Mouse (Mus musculus) layer of hippocampus, adult 18-20 months (tissue): ENCODE measurements around the gene Mzf1. TPM values are rescaled to one million over a fixed set of nuclear protein-coding genes. Genes with fewer than 3 reads are reported as not detected.

Experiments used
- DNase-seq, 2 experiments: peaks; one replicate each; pipeline ENCODE4 v3.0.0; 2022; ENCODE audit warnings: low spot score in 2 of 2
- total RNA-seq, 2 experiments: library from RNA; stranded (reverse); gene quantifications; 2 replicates each; pipeline ENCODE4 v1.2.3; 2021

The Mzf1 gene
- total RNA-seq, 2 experiments from 2014 or later: 11.9 to 13.1 TPM

- DNase-seq: no peak
These were observed 48.6 kb downstream of the Mzf1 start for GRCm38 (mm10) chr7:13006011-13006410.

- DNase-seq: no peak
These were observed 51.2 kb downstream of the Mzf1 start for GRCm38 (mm10) chr7:13003380-13003779.

GRCm38 (mm10) chr7:13001584-13001983 lies 53.0 kb downstream of the Mzf1 start:
- DNase-seq: no peak

GRCm38 (mm10) chr7:12998851-12999250 lies 55.7 kb downstream of the Mzf1 start, which contains the start of gene Trim28:
Gene Trim28 (plus strand): TSS chr7:12999114.
- DNase-seq: no peak

GRCm38 (mm10) chr7:12998053-12998452 lies 56.5 kb downstream of the Mzf1 start, which contains the start of gene Slc27a5:
Gene Slc27a5 (minus strand): TSS chr7:12998192.
- no peak for DNase-seq

GRCm38 (mm10) chr7:12997230-12997629 lies 57.3 kb downstream of the Mzf1 start:
- no peak for DNase-seq

- no peak for DNase-seq
These were observed 58.7 kb downstream of the Mzf1 start for GRCm38 (mm10) chr7:12995862-12996261.

- DNase-seq: no peak
These were observed 61.4 kb downstream of the Mzf1 start for GRCm38 (mm10) chr7:12993148-12993547.

Other genes with a start within 250 kb of the Mzf1 start
- 10 to 100 TPM; 20.7 to 23.0 TPM for gene Zfp329, start 235.9 kb downstream of the Mzf1 start, total RNA-seq
- 10 to 100 TPM; 14.8 to 17.1 TPM for gene Zfp110, start 220.0 kb downstream of the Mzf1 start, total RNA-seq
- 1 to 10 TPM; 7.1 to 7.3 TPM for gene Zfp128, start 173.6 kb downstream of the Mzf1 start, total RNA-seq
- gene Zscan22, start 156.9 kb downstream of the Mzf1 start, total RNA-seq: 10 to 100 TPM; 15.9 to 17.4 TPM
- gene Rps5, start 132.5 kb downstream of the Mzf1 start, total RNA-seq: 100 to 1,000 TPM; 427 to 466 TPM
- under 1 TPM; 0.71 to 0.97 TPM for gene Rnf225, start 127.3 kb downstream of the Mzf1 start, total RNA-seq
- 10 to 100 TPM; 10.1 to 12.7 TPM for gene Zfp324, start 88.9 kb downstream of the Mzf1 start, total RNA-seq
- gene Zfp446, start 76.9 kb downstream of the Mzf1 start, total RNA-seq: 1 to 10 TPM; 8.1 to 8.6 TPM
- gene Slc27a5, start 56.6 kb downstream of the Mzf1 start, total RNA-seq: under 1 TPM in 1 of 2 experiments, not detected in 1; 0.57 TPM
- gene Trim28, start 55.6 kb downstream of the Mzf1 start, total RNA-seq: 100 to 1,000 TPM; 216 to 246 TPM
- gene Zbtb45, start 44.7 kb downstream of the Mzf1 start, total RNA-seq: 10 to 100 TPM; 33.2 to 34.3 TPM
- gene Chmp2a, start 20.0 kb downstream of the Mzf1 start, total RNA-seq: 100 to 1,000 TPM; 146 to 159 TPM
- gene Ube2m, start 16.5 kb downstream of the Mzf1 start, total RNA-seq: 100 to 1,000 TPM; 196 to 202 TPM
- not detected for gene Vmn1r85, start 40.4 kb upstream of the Mzf1 start, total RNA-seq
- not detected for gene Vmn1r86, start 65.2 kb upstream of the Mzf1 start, total RNA-seq
- gene Vmn1r87, start 85.4 kb upstream of the Mzf1 start, total RNA-seq: not detected
- gene Vmn1r88, start 104.8 kb upstream of the Mzf1 start, total RNA-seq: under 1 TPM; 0.18 to 0.22 TPM
- gene Vmn1r89, start 158.3 kb upstream of the Mzf1 start, total RNA-seq: not detected
- 1 to 10 TPM; 6.0 to 7.4 TPM for gene Lig1, start 222.5 kb upstream of the Mzf1 start, total RNA-seq
- gene Zswim9, start 224.0 kb upstream of the Mzf1 start, total RNA-seq: 10 to 100 TPM; 15.4 to 16.7 TPM